Mouse (Mus musculus): ENCODE measurements at regions not wholly inside any gene's neighbourhood (a gene's known extent, or its start where the extent isn't known, plus 50 kb on each side); places are given as distances from the start of the nearest gene placed in this dataset.
A peak's percentile ranks its signal among the peaks of the same experiment; 100 is the strongest.

- TF ChIP-seq CTCF (conservative IDR thresholded peaks at IDR 0.05 in 1 of 2, IDR thresholded peaks at IDR 0.05 in 1 of 2; ENCODE audit: low read depth in 2 of 2, low read length in 2 of 2) (peak in 1 of 2 experiments; percentile 51; a peak in 2 of 4 replicates), EP300 (IDR thresholded peaks at IDR 0.05; ENCODE audit: low read length) (no peak), ZKSCAN1 (IDR thresholded peaks at IDR 0.05; ENCODE audit: borderline replicate concordance, low read depth, low read length) (no peak), CHD1 (IDR thresholded peaks at IDR 0.05; ENCODE audit: low read depth, low read length) (no peak)
These were observed 165.1 kb downstream of the Crisp4 start for GRCm38 (mm10) chr1:17980604-17981003.

Data from CH12.LX (cell line).